Mouse (Mus musculus): ENCODE data around the gene Pias4.
A peak's percentile ranks its signal among the peaks of the same experiment; 100 is the strongest.
"Not testable (repeated sequence)": the region's sequence is repeated elsewhere in the genome, so short reads cannot be mapped to it uniquely, and the experiment has no call there.

The Pias4 gene

DNA sequence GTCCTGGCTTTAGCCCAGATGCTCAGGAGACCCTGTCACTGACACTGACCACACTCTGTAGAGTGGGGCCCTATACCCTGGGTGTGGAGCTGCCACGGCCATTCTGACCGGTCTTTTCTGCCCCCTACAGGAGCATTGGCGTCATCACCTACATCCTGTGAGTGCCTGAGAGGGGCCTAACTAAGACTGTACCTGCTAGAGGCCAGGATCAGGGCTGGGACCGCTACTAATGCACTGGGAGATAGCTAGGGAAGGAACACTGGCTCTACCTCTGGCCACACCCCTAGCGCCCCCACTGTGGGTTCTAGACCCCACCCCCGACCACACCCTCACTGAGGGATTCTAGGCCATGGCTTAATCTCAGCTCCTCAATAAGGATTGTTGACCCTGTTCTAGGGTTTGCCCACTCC lies 23.2 kb upstream of the Pias4 start:
- peak; percentile 54 for DNase-seq (ENCODE audit: low read depth)

DNA sequence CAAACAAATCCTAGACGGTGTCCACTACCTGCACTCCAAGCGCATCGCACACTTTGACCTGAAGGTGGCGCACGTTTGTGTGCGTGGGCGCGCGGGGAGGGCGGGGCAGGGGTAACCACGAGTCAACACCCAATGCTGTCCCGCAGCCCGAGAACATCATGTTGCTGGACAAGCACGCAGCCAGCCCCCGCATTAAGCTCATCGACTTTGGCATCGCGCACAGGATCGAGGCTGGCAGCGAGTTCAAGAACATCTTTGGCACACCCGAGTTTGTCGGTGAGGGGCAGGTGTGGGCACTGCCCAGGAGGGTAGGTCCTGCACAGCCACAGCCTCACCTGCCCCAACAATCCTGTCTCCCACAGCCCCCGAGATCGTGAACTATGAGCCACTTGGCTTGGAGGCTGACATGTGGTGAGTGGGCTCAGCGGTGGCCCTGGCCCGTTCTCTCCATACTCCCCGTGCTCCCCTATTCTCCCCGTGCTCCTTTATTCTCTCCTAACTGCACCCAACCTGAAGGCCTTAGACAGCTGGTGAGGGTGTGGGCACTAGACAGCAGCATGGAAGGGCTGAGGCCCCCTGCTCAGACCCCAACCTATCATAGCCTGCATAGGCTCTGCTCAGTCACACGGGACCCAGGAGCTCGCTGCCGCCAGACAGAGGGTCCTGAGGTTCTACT lies 22.7 kb upstream of the Pias4 start:
- DNase-seq (ENCODE audit: low read depth) = peak; percentile 66

DNA sequence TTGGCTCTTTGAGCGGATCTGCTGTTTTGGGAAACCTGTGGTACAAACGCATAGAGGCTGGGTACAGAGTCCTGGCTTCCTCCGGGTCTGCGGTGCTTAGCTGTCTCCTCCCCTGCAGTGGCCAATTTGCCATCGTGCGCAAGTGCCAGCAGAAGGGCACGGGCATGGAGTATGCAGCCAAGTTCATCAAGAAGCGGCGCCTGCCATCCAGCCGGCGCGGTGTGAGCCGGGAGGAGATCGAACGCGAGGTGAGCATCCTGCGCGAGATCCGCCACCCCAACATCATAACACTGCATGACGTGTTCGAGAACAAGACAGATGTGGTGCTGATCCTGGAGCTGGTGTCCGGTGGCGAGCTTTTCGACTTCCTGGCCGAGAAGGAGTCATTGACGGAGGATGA lies 22.1 kb upstream of the Pias4 start:
- DNase-seq (ENCODE audit: low read depth) = no peak

DNA sequence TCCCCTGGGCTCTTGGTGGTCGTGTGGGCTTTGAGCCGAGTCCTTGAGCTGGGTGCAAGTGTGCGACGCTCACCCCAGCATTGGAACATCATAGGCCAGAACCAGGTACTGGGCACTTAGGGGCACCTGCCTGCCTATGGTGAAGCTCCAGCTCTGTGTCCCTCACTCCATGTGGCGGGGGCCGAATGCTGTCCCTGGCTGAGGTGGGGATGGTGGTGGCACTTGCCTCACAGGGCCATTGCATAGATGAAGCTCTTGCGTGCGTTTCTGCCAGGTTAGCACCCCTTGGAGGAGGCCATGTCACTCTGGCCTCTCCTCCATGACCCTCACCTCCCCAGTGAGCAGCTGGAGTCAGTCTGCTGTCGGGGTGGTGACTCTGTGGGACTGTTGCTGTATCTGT lies 19.4 kb upstream of the Pias4 start:
- DNase-seq (ENCODE audit: low read depth) = no peak

DNA sequence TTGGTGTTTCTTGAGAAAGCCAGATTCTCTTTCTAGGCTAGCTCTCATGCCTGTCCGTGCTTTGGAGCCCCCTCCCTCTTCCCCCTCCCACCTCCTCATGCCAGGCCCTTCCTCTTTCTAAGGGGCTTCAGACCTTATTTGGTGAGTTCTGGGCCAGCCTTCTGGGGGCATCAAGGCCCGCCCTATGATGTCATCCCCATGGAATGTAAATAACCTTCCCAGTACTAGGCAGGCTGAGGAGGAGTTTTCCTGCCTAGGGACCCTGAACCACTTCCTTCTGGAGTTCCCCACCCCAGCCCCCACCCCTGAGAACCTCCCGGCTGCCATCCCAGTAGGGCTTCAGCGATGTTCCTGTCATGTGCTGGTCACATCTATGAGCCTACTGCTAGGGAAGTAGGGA lies 17.0 kb upstream of the Pias4 start:
- DNase-seq (ENCODE audit: low read depth) = no peak

DNA sequence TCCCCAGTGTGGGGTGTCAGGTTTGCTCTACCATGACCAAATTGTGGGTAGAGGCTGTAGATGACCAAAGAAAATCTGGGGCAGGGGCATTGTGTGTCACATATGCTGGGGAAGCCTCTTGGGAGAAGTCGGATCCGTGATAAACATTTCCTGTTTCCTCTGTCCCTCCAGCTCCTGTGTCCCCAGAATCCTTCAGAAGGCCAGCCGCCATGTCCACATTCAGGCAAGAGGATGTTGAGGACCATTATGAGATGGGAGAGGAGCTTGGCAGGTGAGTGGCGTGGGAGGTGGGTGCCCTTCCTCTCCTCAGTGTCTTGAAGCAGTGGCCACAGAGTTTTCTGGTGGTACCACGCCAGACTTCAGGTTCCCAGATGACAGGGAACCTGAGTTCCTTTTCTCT lies 16.1 kb upstream of the Pias4 start, which contains the start of gene 4930442H23Rik:
Gene 4930442H23Rik, minus strand, starts transcription at position 45 of the 400 bp plus-strand sequence.
- DNase-seq (ENCODE audit: low read depth) = no peak

DNA sequence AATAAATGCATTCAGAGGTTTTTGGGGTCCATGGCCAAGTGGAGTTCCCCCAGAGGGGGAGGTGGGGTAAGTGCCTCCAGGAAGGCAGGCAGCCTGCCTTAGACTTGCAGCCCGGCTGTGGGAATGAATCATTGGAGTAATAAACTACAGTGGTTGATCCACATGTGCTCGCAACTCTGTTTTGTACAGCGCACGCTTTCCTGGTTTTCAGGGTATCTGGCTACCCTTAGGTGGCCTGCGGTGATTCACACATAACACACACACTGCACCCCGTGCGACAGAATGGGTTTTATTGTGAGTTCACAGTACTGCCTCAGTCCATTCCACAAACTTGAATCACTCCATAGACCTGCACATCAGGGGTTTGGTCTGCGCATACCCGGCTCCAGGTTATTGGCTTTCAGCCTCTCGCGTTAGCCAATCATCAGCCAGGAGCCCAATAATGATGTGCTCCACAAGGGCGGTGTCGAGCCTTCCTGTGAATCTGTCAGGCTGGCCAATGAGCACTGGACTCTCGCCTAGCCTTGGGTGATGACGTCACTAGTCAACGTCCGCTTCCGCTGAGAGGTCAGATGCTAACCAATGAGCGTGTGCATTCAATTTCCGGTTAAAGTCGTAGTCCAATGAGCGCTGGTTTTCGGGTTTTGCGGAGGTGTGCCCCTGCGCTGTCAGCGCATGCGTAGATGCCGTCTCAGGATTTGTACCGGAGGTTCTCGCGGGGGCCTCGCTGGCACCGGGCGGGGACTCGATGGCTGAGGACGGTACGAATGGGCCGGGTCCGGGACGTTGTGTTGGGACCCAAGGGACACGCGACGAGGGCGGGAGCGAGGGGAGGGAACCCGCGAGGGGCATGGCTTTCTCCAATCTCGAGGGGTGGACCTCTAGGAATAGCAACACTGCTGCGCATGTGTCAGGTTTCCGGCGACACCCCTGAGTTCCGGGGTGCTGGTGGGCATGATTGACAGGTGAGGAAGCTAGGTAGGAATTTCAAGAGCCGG lies 14.9 kb upstream of the Pias4 start, which contains the start of gene Dapk3:
Gene Dapk3, plus strand, starts transcription at position 670 of the 998 bp plus-strand sequence.
- DNase-seq (ENCODE audit: low read depth) = peak; percentile 100

DNA sequence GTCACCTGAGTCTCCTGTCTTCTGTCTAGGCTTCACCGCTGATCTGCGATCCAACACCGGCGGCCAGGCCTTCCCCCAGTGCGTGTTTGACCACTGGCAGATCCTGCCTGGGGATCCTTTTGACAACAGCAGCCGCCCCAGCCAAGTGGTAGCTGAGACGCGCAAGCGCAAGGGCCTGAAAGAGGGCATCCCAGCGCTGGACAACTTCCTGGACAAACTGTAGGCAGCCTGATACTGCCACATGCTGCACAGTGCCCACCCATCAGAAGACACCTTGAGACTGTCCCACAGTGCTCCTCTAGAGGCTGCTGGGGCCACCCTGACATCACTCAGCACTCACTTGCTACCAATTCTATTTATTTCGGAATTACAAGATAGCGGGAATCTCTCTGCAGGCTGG lies 14.1 kb upstream of the Pias4 start:
- DNase-seq (ENCODE audit: low read depth) = peak; percentile 37

DNA sequence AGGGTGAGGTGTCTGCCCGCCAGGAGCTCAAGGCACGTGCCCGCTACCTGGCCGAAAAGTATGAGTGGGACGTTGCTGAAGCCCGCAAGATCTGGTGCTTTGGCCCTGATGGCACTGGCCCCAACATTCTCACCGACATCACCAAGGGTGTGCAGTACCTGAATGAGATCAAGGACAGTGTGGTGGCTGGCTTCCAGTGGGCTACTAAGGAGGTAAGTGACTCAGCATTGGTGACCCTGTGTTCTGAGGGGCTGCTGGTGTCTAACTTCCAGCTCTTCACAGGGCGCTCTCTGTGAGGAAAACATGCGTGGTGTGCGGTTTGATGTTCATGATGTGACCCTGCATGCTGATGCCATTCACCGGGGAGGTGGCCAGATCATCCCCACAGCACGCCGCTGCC lies 13.2 kb upstream of the Pias4 start:
- DNase-seq (ENCODE audit: low read depth) = peak; percentile 31

DNA sequence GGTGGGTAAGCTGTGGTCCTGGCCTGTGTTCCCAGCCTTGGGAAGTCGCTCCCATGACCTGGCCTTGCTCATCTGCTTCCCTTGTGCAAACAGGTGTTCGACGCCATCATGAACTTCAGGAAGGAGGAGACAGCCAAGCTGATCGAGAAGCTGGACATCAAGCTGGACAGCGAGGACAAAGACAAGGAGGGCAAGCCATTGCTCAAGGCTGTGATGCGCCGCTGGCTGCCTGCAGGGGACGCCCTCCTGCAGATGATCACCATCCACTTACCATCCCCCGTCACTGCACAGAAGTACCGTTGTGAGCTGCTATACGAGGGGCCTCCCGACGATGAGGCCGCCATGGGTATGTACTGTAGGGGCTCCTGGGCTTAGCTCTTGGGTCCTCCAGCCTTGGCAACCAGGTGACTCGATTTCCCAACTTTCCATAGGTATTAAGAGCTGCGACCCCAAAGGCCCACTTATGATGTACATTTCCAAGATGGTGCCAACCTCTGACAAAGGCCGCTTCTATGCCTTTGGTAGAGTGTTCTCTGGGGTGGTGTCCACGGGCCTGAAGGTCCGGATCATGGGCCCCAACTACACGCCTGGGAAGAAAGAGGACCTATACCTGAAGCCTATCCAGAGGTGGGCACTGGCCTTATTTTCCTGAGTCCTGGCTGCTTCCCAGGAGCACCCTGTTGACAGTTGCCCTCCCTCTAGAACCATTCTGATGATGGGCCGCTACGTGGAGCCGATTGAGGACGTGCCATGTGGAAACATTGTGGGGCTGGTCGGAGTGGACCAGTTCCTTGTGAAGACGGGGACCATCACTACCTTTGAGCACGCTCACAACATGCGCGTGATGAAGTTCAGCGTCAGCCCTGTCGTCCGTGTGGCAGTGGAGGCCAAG lies 12.0 kb upstream of the Pias4 start:
- DNase-seq (ENCODE audit: low read depth) = peak; percentile 35

DNA sequence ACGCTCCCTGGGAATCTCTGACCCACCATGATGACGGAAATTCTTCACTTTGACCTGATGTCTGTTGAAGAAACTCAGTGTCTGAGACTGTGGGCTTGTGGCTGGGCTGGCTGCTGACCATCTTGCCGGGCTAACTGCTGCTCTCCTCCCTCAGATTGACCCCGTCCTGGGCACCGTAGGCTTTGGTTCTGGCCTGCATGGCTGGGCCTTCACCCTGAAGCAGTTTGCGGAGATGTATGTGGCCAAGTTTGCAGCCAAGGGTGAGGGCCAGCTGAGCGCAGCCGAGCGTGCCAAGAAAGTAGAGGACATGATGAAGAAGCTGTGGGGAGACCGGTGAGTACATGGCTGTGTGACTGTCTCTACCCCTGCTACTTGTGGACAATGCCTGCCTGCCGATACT lies 11.2 kb upstream of the Pias4 start:
- DNase-seq (ENCODE audit: low read depth) = no peak

DNA sequence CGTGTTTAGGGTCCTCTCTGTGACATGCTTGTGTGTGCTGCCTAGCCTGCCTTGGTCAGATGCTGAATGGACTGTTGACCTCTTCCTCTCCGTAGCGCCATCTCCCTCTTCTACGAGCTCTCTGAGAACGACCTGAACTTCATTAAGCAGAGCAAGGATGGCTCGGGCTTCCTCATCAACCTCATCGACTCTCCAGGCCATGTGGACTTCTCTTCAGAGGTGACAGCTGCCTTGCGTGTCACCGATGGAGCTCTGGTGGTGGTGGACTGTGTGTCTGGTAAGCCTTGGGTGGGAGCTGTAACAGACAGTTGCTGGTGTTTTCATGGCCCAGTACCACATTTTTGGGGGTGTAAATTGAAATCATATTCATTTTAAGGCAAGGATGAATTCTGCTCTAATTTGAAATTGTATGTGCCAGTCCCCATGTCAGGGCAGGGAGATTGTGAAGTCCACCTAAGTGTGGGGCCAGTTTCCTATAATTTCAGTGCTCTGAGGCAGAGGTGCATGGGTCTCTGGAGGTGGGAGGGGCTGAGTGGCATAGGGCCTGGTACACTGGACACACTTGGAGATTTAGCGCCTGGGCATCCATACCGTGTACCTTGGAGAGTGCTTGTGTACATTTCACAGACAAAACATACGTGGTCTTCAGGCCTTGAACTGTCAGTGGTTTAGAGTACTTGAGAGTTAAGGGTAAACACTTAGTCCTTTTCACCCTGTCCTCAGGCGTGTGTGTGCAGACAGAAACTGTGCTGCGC lies 10.4 kb upstream of the Pias4 start:
- no peak for DNase-seq (ENCODE audit: low read depth)

DNA sequence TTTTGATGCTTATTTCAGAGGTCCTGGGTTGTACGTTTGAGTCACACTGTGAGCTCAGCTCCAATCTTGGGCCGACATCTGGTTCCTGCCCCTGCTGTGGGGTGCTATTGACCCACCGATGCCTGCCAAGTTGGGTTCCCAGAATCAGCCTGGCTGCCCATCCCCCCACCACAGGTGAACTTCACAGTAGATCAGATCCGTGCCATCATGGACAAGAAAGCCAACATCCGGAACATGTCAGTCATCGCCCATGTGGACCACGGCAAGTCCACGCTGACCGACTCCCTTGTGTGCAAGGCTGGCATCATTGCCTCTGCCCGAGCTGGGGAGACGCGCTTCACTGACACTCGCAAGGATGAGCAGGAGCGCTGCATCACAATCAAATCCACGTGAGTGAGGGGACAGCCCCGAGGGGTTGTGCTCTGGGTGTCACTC lies 9.8 kb upstream of the Pias4 start:
- DNase-seq (ENCODE audit: low read depth) = peak; percentile 65

DNA sequence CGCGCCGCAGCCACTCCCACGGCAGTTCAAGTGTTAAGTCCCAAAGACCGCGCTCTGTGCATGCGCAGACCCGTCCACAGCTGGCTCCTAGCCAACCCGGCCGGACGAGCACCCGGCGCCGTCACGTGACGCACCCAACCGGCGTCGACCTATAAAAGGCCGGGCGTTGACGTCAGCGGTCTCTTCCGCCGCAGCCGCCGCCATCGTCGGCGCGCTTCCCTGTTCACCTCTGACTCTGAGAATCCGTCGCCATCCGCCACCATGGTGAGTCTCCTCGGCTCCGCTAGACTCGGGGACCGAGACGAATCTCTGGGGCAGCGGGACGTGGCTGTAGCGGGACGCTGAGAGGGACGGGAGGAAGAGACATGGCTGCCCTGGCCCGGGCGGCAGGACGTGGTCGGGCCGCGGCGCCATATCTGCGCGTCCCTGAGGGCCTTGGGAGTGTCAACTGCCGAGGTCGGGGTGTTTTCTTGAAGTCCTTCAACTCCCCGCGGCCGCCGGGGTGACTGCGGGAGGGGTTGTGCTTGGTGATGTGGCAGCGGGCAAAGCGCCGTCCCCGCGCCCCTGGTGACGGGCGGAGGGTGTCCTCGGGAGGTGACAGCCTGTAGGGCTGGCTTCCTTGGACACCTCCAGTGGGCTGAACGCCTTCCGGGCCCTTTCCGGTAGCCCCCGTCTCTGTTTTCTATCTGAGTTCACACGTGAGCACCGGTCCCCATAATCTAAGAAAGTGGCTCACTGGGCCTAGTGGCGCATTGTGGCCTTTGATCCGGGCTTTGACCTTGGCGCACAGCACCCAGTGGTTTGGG lies 8.9 kb upstream of the Pias4 start, which contains the start of gene Eef2:
Gene Eef2, plus strand, starts transcription at position 166 of the 806 bp plus-strand sequence.
- DNase-seq (ENCODE audit: low read depth) = peak; percentile 99

DNA sequence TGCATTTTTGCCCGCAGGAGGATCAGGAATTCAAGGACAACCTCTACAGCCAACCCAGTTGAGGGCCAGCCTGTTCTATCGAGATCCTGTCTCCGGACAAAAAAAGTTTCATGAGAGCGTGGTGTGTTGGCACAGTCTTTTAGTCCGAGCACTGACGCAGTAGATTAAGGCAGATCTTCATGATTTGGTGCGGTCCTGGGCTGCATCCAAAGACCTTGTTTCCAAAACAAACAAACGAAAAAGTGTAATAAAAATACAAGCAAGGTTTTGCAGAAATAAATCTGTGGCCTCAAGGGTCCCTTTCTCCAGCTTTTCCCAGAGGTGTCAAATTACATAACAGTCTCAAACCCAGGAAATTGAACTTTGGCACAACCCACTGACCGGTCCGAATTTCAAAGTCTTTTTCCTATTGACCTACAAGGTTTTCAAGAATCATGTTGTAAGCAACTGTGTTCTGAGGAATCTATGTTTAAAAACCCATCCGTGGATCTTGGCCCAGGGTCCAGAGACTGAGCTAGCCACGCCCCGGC lies 8.3 kb upstream of the Pias4 start:
- peak; percentile 58 for DNase-seq (ENCODE audit: low read depth)

DNA sequence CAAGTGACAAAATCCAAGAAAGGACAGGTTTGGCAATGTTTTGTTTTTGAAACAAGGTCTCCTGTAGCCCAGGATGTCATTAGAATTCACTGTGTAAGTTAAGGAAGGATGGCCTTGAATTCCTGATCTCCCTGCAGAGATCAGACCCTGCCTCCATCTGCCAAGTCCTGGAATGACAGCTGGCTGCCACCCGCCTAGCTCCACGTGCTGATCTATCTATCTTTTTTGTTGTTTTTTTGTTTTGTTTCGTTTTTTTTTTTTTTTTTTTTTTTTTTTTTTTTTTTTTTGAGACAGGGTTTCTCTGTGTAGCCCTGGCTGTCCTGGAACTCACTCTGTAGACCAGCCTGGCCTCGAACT lies 7.6 kb upstream of the Pias4 start:
- not testable (repeated sequence) for DNase-seq (ENCODE audit: low read depth)

DNA sequence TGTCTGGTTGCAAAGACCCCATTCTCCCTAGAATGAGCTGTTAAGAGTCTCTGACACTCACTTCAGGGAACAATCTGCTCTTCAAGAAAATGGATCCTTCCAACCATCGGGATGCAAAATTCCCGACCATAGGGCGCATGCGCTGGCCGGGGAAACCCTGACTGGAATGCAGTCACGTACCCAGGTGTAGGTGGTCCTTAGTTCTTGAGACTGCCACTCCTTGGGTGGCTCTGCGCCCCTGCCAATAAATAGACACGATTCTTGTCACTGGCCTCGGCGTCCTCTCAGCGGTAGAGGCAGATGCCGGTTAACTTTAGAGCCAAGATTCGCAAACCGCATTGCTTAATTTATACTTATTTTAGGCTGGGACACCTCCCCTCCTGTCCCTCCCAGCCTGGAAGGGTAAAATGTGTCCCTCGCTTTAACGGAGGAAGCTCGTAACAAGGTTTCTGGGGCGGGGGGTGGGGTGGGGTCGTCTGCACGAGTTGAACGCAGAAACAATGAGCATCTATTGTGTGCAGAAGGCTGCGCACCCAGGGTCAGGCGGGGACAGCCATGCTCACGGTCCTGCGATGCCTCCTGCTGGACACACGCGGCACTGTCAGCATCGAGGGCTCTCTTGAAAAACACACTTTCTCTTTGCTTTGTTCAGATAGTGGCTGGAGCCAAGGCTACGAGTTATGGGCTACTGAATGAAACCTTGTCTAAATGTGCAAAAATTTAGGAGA lies 7.1 kb upstream of the Pias4 start:
- peak; percentile 93 for DNase-seq (ENCODE audit: low read depth)

DNA sequence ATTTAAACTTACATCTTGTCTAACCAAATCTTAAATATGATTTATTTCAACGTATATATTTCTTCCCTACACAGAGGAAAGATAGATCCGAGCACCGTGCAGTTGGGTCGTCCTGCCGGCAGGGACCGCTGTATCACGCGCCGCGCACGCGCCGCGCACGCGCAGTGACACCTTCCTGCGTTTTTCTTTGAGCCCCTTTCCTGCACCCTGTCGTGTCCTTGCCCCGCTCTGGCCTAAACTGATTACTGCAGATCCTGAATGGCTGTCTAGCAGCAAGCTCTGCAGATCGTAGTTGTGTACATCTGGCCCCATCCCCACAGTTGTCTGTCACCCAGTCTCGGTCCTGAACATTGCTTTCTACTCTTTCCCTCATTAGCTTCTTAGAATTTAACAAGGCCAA lies 5.4 kb upstream of the Pias4 start:
- peak; percentile 93 for DNase-seq (ENCODE audit: low read depth)

DNA sequence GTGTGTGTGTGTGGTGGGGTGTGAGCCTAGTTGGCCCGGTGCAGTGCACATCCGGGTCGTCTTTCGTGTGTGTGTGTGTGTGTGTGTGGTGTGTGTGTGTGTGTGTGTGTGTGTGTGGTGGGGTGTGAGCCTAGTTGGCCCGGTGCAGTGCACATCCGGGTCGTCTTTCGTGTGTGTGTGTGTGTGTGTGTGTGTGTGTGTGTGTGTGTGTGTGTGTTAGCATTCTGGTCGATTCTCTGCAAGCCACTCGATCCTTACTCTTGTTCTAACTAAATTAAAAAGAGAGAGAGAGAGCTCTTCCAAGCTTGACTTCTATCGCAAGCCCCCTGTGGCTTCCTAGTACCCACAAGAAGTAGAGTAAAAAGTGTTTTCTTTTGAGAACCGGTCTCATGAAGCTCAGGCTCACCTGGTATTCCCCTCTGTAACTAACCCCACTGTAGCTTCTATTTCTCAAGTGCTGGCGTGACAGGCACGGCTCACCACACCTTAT lies 1.7 kb upstream of the Pias4 start:
- DNase-seq (ENCODE audit: low read depth) = peak; percentile 86

All from induced T-regulatory cell, adult 2 months (primary cell).